Comparison of ENCODE assay signal across 8 mouse cellular contexts in the genomic region with DNA sequence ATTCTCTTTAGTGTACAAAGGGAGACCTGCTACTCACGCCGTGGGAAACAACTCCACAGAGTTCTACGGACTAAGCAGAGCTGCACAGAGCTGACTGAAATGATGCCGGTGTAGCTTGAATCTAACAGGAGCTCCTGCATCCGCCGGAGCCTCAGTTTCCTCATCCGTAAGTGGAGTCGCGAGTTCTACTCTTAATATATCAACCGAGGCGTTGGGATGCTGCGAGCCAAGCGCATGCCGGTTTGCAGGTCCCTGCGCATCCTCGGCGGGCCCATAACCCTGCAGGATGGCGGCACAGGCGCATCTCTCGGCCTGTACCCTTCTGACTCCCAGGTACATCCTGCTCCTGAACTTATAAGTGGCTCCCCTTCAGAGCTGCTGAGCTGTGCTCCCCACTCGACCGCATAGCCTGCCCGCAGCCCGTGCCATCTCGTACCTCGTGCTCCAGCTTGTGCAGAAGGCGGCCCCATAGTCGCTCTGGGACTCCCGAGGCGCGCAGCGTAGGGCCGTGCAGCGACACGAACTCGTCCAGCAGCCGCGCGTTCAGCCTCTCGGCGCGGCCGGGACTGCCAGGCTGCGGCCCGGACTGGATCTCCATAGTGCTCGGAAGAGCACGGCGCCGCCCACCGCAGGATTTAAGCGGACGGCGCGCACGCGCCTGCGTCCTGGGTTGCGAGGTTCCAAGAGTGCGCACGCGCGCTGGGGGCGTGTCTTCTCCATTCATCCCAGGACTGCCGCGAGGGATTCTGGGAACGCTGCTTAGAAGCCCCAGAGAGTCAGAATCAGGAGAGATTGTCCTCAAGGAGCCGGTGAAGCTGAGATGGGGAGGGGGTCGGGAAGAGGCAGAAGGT. TPM values are rescaled to one million over a fixed set of nuclear protein-coding genes. Genes with fewer than 3 reads are reported as not detected.
DNase-seq lines count a peak whose midpoint lies in the region; ATAC-seq and TF ChIP-seq lines count a peak whose summit lies in the region.

A gene (minus strand): TSS at position 645 of the 851 bp plus-strand sequence.

- H3K9ac ChIP-seq in embryonic facial prominence, embryonic 14.5 days (ENCODE audit: low read depth, low read length): peak within 1 kb of the TSS; percentile 79
- H3K9ac ChIP-seq in heart, adult 2 months (ENCODE audit: low read depth, low read length): peak within 1 kb of the TSS; percentile 90
- peak within 1 kb of the TSS; percentile 87 for H3K9ac ChIP-seq in limb, embryonic 13.5 days
- peak within 1 kb of the TSS; percentile 78 for H3K9ac ChIP-seq in midbrain, embryonic 16.5 days (ENCODE audit: low read depth, low read length)

- TF ChIP-seq POLR2A in heart, adult 2 months (IDR thresholded peaks at IDR 0.05; ENCODE audit: insufficient read depth, low read depth, low read length): peak; percentile 56

- H3K79me2 ChIP-seq in heart, adult 2 months (replicated peaks; ENCODE audit: control insufficient read depth, insufficient read depth, low read length): no peaks in the 10 kb centered on the region

- H3K27me3 ChIP-seq in embryonic facial prominence, embryonic 14.5 days (replicated peaks; ENCODE audit: control insufficient read depth, insufficient read depth, low read length): no peaks in the 10 kb centered on the region
- H3K27me3 ChIP-seq in heart, adult 2 months (ENCODE audit: control insufficient read depth, insufficient read depth, low read length): no peaks in the 10 kb centered on the region
- H3K27me3 ChIP-seq in limb, embryonic 13.5 days: no peaks in the 10 kb centered on the region
- no peaks in the 10 kb centered on the region for H3K27me3 ChIP-seq in midbrain, embryonic 16.5 days (ENCODE audit: control insufficient read depth, insufficient read depth, low read depth, low read length)

- H3K4me2 ChIP-seq in embryonic facial prominence, embryonic 14.5 days (ENCODE audit: low read depth, low read length): peak within 1 kb of the TSS; percentile 72
- H3K4me2 ChIP-seq in limb, embryonic 13.5 days (replicated peaks): peak within 1 kb of the TSS; percentile 91
- H3K4me2 ChIP-seq in midbrain, embryonic 16.5 days (ENCODE audit: low read length): peak within 1 kb of the TSS; percentile 94

- peak within 1 kb of the TSS; percentile 24; the same call in 1 of the 2 replicates for H3K27ac ChIP-seq in embryonic facial prominence, embryonic 14.5 days (replicated peaks; ENCODE audit: low read depth, low read length)
- peak within 1 kb of the TSS; percentile 65 for H3K27ac ChIP-seq in heart, adult 2 months
- peak within 1 kb of the TSS; percentile 55; the same call in 1 of the 2 replicates for H3K27ac ChIP-seq in limb, embryonic 13.5 days
- H3K27ac ChIP-seq in midbrain, embryonic 16.5 days (ENCODE audit: low read length): peak within 1 kb of the TSS; percentile 68

- no peak for TF ChIP-seq CTCF in heart, adult 2 months (IDR thresholded peaks at IDR 0.05)

- DNase-seq in 3T3-L1 (ENCODE audit: low read depth, low spot score): peak; percentile 97
- peak; percentile 85 to 88 for DNase-seq in adrenal gland, postnatal 4 days (ENCODE audit: low spot score in 2 of 2)
- peak; percentile 99 for DNase-seq in embryonic facial prominence, embryonic 14.5 days (ENCODE audit: low spot score)
- DNase-seq in heart, adult 2 months: peak; percentile 94
- peak; percentile 94 to 97 for DNase-seq in kidney, adult 8-10 months
- peak; percentile 86 to 88 for DNase-seq in spleen, postnatal 14 days (ENCODE audit: low spot score in 2 of 2)

- no peaks in the 10 kb centered on the region; the same call in 1 of the 2 replicates for H3K36me3 ChIP-seq in embryonic facial prominence, embryonic 14.5 days (ENCODE audit: control insufficient read depth, insufficient read depth, low read length)
- H3K36me3 ChIP-seq in heart, adult 2 months (ENCODE audit: control insufficient read depth, insufficient read depth, low read length): no peaks in the 10 kb centered on the region
- peaks cover 11% of the 10 kb centered on the region for H3K36me3 ChIP-seq in limb, embryonic 13.5 days
- no peaks in the 10 kb centered on the region for H3K36me3 ChIP-seq in midbrain, embryonic 16.5 days (ENCODE audit: control insufficient read depth, insufficient read depth, low read length)

- ATAC-seq in embryonic facial prominence, embryonic 14.5 days (ENCODE audit: low read depth): peak; percentile 94
- ATAC-seq in limb, embryonic 13.5 days (ENCODE audit: low FRiP score, low read depth): peak; percentile 94
- ATAC-seq in midbrain, embryonic 16.5 days: peak; percentile 94

- H3K9me3 ChIP-seq in embryonic facial prominence, embryonic 14.5 days (ENCODE audit: control insufficient read depth, low read length): no peaks in the 10 kb centered on the region
- no peaks in the 10 kb centered on the region for H3K9me3 ChIP-seq in limb, embryonic 13.5 days
- no peaks in the 10 kb centered on the region for H3K9me3 ChIP-seq in midbrain, embryonic 16.5 days (replicated peaks; ENCODE audit: control insufficient read depth, low read length, poor library complexity, severe bottlenecking)

- peaks cover 9% of the 10 kb centered on the region for H3K4me1 ChIP-seq in embryonic facial prominence, embryonic 14.5 days (ENCODE audit: control insufficient read depth, insufficient read depth, low read length)
- H3K4me1 ChIP-seq in heart, adult 2 months (ENCODE audit: control insufficient read depth, insufficient read depth, low read length): peaks cover 3% of the 10 kb centered on the region; the same call in 1 of the 2 replicates
- peaks cover 21% of the 10 kb centered on the region for H3K4me1 ChIP-seq in limb, embryonic 13.5 days
- H3K4me1 ChIP-seq in midbrain, embryonic 16.5 days (ENCODE audit: control insufficient read depth, insufficient read depth, low read length): peaks cover 21% of the 10 kb centered on the region

- no peak for TF ChIP-seq EP300 in heart, adult 2 months (IDR thresholded peaks at IDR 0.05; ENCODE audit: insufficient read depth, low read depth, low read length)

- intact Hi-C loops in heart, adult 2 months (cut with DNase I): loop anchor here (5.0 kb wide), 1 partner anchor 62 kb away; no protein-coding TSS in a partner anchor

- WGBS in embryonic facial prominence, embryonic 14.5 days: 0% methylated on average over 49 of the region's 68 CpGs
- under 1% methylated on average over 68 of the region's 68 CpGs for WGBS in heart, adult 2 months
- WGBS in limb, embryonic 13.5 days: under 1% methylated on average over 68 of the region's 68 CpGs
- under 1% methylated on average over 68 of the region's 68 CpGs for WGBS in midbrain, embryonic 16.5 days

- H3K4me3 ChIP-seq in embryonic facial prominence, embryonic 14.5 days (ENCODE audit: low read depth, low read length): peak within 1 kb of the TSS; percentile 68
- H3K4me3 ChIP-seq in heart, adult 2 months: peak within 1 kb of the TSS; percentile 87
- H3K4me3 ChIP-seq in limb, embryonic 13.5 days: peak within 1 kb of the TSS; percentile 82
- H3K4me3 ChIP-seq in midbrain, embryonic 16.5 days (ENCODE audit: low read depth, low read length): peak within 1 kb of the TSS; percentile 84

RNA-seq across cellular contexts. Expression of the gene that starts here (rescaled TPM):
- total RNA-seq in adrenal gland, postnatal 4 days (2021): 10 to 100 TPM; 26.1 to 26.8 TPM
- 30.7 and 36.8 TPM in 2 replicates for polyA plus RNA-seq in embryonic facial prominence, embryonic 14.5 days (2014; fragmentation: Nextera tagmentation; extraction: Ambion mirVana)
- 1 to 10 TPM; 4.5 to 5.5 TPM for total RNA-seq in heart, adult 2 months (2021)
- 9.9 and 10.6 TPM in 2 replicates for polyA plus RNA-seq in heart, adult 2 months (2012; rRNA removed)
- polyA plus RNA-seq in limb, embryonic 13.5 days (2015; fragmentation: Nextera tagmentation; extraction: Ambion mirVana): 39.7 and 43.4 TPM in 2 replicates
- polyA plus RNA-seq in midbrain, embryonic 16.5 days (2015; fragmentation: Nextera tagmentation; extraction: Ambion mirVana): 47.4 and 49.2 TPM in 2 replicates

Comparison
In these comparisons a context has a peak if more than half of its experiments do, and no peak if none do; other contexts are left out.
1. Peak in every context shown above with its lines: DNase-seq, ATAC-seq, H3K4me3 ChIP-seq and H3K27ac ChIP-seq.
2. RNA of the gene that starts here (total RNA-seq): 26.1 to 26.8 TPM in adrenal gland, postnatal 4 days; 4.5 to 5.5 TPM in heart, adult 2 months; every median in the first group is over 4 times any median in the second.